Comparison of ENCODE assay signal across 22 mouse cellular contexts in the genomic region with DNA sequence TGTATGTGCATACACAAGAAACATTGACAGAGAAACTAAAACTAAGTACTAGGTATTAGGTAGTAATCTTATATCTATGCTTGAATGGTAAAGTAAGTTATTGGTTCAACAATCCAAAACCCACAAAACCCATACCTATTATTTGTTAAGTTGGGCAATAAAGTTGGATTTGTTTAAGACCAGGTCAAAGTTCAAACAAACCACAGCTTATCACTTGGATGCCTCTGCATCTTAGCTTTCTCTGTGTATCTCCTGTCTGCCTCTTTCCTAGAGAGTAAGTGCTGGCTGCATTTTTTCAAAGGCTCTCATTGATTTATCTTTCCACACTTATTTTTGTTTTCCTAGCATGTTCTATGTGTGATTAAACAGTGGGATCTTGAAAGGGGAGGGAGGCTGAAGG.
"Had no signal": no experiment of that assay in that cellular context is flagged by ENCODE, and none has a peak within 500 bp of the region (broad histone marks: within the 10 kb centered on the region; RNA-seq: fewer than 3 reads in every experiment).

No protein-coding gene starts in this region.

- H3K27me3 ChIP-seq: lung, embryonic 15.5 days; megakaryocyte, embryonic 14.5 days; midbrain, embryonic 12.5 days; neural tube, embryonic 13.5 days; neural tube, embryonic 15.5 days had no signal

- H3K4me2 ChIP-seq: lung, embryonic 15.5 days; midbrain, embryonic 12.5 days; neural tube, embryonic 13.5 days; neural tube, embryonic 15.5 days had no signal

- ATAC-seq: lung, postnatal 0 days; midbrain, embryonic 16.5 days had no signal

- H3K4me3 ChIP-seq: lung, embryonic 15.5 days; megakaryocyte, embryonic 14.5 days; midbrain, embryonic 10.5 days; midbrain, embryonic 12.5 days; myocyte; neural tube, embryonic 13.5 days; neural tube, embryonic 15.5 days had no signal

- H3K9ac ChIP-seq: lung, embryonic 15.5 days; midbrain, embryonic 12.5 days; neural tube, embryonic 13.5 days; neural tube, embryonic 15.5 days had no signal

- DNase-seq: lung, adult 2 months; lung, postnatal 14 days; lung, postnatal 36 days; midbrain, embryonic 14.5 days; retina, postnatal 1 day; right cerebral cortex, adult 18-20 months; right cerebral cortex, postnatal 25 days; right cerebral cortex, postnatal 4 days; spleen, adult 18-20 months; thymus, adult 18-20 months; thymus, postnatal 14 days; thymus, postnatal 36 days had no signal

- H3K9me3 ChIP-seq: lung, embryonic 15.5 days; megakaryocyte, embryonic 14.5 days; midbrain, embryonic 12.5 days had no signal

- H3K27ac ChIP-seq: lung, embryonic 15.5 days; macrophage; midbrain, embryonic 10.5 days; midbrain, embryonic 12.5 days; neural tube, embryonic 13.5 days; neural tube, embryonic 15.5 days had no signal
